Mouse (Mus musculus) liver, adult 2 months (tissue): ENCODE results near the gene Rhoj.

Experiments used
- CTCF ChIP-seq: fragments of 200-500 bp; IDR thresholded peaks from 2 replicates; pipeline ENCODE4 v1.5.1; 2011; ENCODE audit warnings: low read depth, low read length, control low read depth
- POLR2A ChIP-seq: fragments of 200-500 bp; IDR thresholded peaks from 2 replicates; pipeline ENCODE4 v1.6.1; 2011; ENCODE audit warnings: low read length, control low read depth; ENCODE audit not compliant: insufficient read depth; ENCODE audit errors: extremely low read depth

DNA sequence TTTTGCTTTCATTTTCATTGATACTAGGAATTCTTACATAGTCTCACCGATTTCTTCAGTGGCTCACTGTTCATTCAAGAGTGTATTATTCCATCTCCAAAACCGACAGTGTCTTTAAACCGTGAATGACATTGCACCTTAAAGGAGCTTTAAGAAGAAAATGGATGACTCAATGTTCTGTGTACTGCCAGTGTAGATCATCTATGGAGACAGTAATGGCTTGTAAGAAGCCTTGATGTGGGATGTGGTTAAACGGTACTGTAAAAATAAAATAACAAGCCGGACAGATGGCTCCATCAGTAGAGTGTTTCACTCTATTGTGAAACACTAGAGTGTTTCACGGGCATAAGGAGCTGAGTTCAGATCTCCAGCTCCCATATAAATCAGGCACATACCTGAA, 15.2 kb upstream of the Rhoj start:
- TF ChIP-seq CTCF (no peak), POLR2A (no peak)
